Mouse (Mus musculus) hindbrain, embryonic 15.5 days (tissue): ENCODE results near the gene Fam177a. TPM values are rescaled to one million over a fixed set of nuclear protein-coding genes. Genes with fewer than 3 reads are reported as not detected.
"Not testable (repeated sequence)": the region's sequence is repeated elsewhere in the genome, so short reads cannot be mapped to it uniquely, and the experiment has no call there.

ENCODE experiments used
- ATAC-seq: fragments of 200-750 bp; cut with Nextera tagmentation; 2 replicates; pipeline ENCODE4 v1.8.0; 2017; ENCODE audit warnings: low read depth, moderate number of reproducible peaks, moderate TSS enrichment; ENCODE audit not compliant: low FRiP score
- H3K27ac ChIP-seq: fragments of 300-500 bp; sonication (generic); replicated peaks from 2 replicates; pipeline ENCODE4 v1.5.1; 2015; ENCODE audit warnings: mild to moderate bottlenecking, inconsistent platforms
- H3K27me3 ChIP-seq: fragments of 300-500 bp; sonication (generic); 2 replicates; pipeline ENCODE4 v1.6.1; 2015; ENCODE audit warnings: control low read depth, inconsistent platforms
- H3K36me3 ChIP-seq: fragments of 300-500 bp; sonication (generic); 2 replicates; pipeline ENCODE4 v1.6.1; 2015; ENCODE audit warnings: control low read depth, inconsistent platforms
- H3K4me1 ChIP-seq: fragments of 300-500 bp; sonication (generic); replicated peaks from 2 replicates; pipeline ENCODE4 v1.6.1; 2015; ENCODE audit warnings: control low read depth, inconsistent platforms
- H3K4me2 ChIP-seq: fragments of 300-500 bp; sonication (generic); 2 replicates; pipeline ENCODE4 v1.6.1; 2015; ENCODE audit warnings: moderate library complexity, mild to moderate bottlenecking, inconsistent platforms
- H3K4me3 ChIP-seq: fragments of 300-500 bp; sonication (generic); 2 replicates; pipeline ENCODE4 v1.5.1; 2015; ENCODE audit warnings: mild to moderate bottlenecking, inconsistent platforms
- H3K9ac ChIP-seq: fragments of 300-500 bp; sonication (generic); 2 replicates; pipeline ENCODE4 v1.6.1; 2015; ENCODE audit warnings: inconsistent platforms
- H3K9me3 ChIP-seq: fragments of 300-500 bp; sonication (generic); 2 replicates; pipeline ENCODE4 v1.6.1; 2016; ENCODE audit warnings: control low read depth, inconsistent platforms
- WGBS: fragments of 180-500 bp; shearing (Covaris S2); methylation state at CpG from one replicate; pipeline ENCODE4 v1.1.7; 2015; 5-methylcytosine and 5-hydroxymethylcytosine counted together
- polyA plus RNA-seq: library from polyadenylated mRNA; unstranded; fragments of >200 nt; fragmentation: Nextera tagmentation; extraction: Ambion mirVana; gene quantifications from 2 replicates; pipeline ENCODE4 v1.2.1, GENCODE M21; 2015

Gene Fam177a
- polyA plus RNA-seq, 1 experiment from 2014 or later: 71.0 TPM

DNA sequence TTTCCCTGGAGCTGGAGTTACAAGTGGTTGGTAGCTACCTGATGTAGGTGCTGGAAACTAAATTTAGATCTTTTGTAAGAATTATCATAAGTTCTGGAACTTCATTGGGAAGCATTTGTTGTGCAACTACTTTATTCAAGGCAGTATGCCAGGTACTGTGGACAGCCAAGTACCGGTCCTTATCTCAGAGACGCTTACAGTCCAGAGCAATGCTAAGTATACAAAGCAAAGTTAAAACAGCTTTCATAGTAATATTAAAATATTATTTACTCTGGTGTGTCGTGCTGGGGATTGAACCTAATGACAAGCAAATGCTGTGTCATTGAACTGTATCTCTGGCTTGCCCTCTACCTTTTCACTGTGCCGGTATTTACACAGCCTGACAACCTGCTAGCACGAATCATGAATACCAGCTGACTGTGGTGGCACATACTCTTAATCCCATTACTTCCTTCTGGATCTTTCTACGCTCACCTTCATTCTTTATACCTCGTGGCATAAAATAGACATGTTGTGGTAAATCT lies 42.8 kb downstream of the Fam177a start:
- H3K27me3 ChIP-seq, H3K4me3 ChIP-seq, H3K9ac ChIP-seq, H3K27ac ChIP-seq, H3K4me2 ChIP-seq, ATAC-seq, H3K9me3 ChIP-seq, H3K4me1 ChIP-seq, H3K36me3 ChIP-seq: not testable (repeated sequence)
- no CpG with 5 or more reads among the region's 7 CpGs for WGBS

DNA sequence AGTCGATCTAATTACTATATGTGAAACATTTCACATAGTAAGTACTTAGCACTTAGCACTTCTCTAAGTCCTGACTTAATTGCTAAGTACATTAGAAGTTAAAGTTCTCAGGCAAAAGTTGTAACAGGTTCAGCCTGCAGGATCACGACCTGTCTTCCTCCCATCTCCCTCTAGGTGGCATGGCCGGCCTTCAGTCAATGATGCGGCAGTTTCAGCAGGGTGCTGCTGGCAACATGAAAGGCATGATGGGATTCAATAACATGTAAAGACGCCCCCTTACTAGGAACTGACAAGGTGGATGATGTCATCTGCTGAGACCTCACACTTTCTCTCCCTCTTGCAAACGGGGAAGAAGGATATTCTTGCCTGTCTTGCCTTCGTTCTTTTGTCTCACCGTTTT lies 63.4 kb downstream of the Fam177a start:
- ATAC-seq, H3K4me3 ChIP-seq: not testable (repeated sequence)
- WGBS: no CpG with 5 or more reads among the region's 8 CpGs

DNA sequence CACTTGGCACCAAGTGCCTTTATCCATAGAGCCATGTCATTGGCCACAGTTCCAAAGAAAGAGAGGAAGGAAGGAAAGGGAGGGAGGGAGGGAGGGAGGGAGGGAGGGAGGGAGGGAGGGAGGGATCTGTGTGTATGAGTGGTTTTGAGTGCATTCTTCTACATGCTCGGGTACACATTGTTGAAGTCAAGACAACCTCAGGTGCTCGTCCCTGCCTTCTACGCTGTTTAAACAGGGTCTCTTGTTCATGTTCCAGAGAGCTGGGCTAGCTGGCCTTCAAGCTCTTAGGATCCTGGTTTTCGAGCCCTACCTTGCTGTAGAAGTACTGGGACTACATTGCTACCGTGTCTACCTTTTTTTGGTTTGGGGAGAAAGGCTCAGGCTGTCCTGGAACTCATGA lies 64.9 kb downstream of the Fam177a start:
- no CpG with 5 or more reads among the region's 5 CpGs for WGBS
- not testable (repeated sequence) for H3K36me3 ChIP-seq, H3K4me1 ChIP-seq, H3K4me3 ChIP-seq, H3K9ac ChIP-seq, H3K4me2 ChIP-seq, H3K27ac ChIP-seq, H3K9me3 ChIP-seq, H3K27me3 ChIP-seq, ATAC-seq

More for the DNA sequence above, 63.4 kb downstream of the Fam177a start:
- not testable (repeated sequence) for H3K4me2 ChIP-seq, H3K27me3 ChIP-seq, H3K9ac ChIP-seq, H3K4me1 ChIP-seq, H3K9me3 ChIP-seq, H3K36me3 ChIP-seq, H3K27ac ChIP-seq

Other genes starting within 250 kb of the Fam177a start
- gene Gm20403, start 137.9 kb upstream of the Fam177a start, polyA plus RNA-seq: not detected in 2 replicates
- 7.0 and 7.1 TPM in 2 replicates for gene Baz1a, start 110.1 kb upstream of the Fam177a start, polyA plus RNA-seq
- 31.8 and 36.3 TPM in 2 replicates for gene 2700097O09Rik, start 44.4 kb upstream of the Fam177a start, polyA plus RNA-seq
- 172 TPM in 2 replicates for gene Srp54a, start 44.2 kb upstream of the Fam177a start, polyA plus RNA-seq
- 57.4 and 61.3 TPM in 2 replicates for gene Srp54b, start 30.6 kb downstream of the Fam177a start, polyA plus RNA-seq
- gene 1700047I17Rik2, start 75.1 kb downstream of the Fam177a start, polyA plus RNA-seq: not detected in 2 replicates
- 70.6 and 74.6 TPM in 2 replicates for gene Srp54c, start 105.7 kb downstream of the Fam177a start, polyA plus RNA-seq
- gene 1110008L16Rik, start 175.1 kb downstream of the Fam177a start, polyA plus RNA-seq: 9.6 and 10.9 TPM in 2 replicates
- 20.6 and 20.9 TPM in 2 replicates for gene Ppp2r3c, start 178.5 kb downstream of the Fam177a start, polyA plus RNA-seq